Mouse (Mus musculus): ENCODE results near the gene Cog1.

Cog1 gene

GRCm38 (mm10) chr11:113666648-113667047 is 17.7 kb downstream of the Cog1 start:
- no peak for DNase-seq (ENCODE audit: low spot score)

- no peak for DNase-seq (ENCODE audit: low spot score)
These were observed 18.2 kb downstream of the Cog1 start for GRCm38 (mm10) chr11:113667122-113667521.

- DNase-seq (ENCODE audit: low spot score): no peak
These were observed 18.7 kb downstream of the Cog1 start for GRCm38 (mm10) chr11:113667704-113668103.

GRCm38 (mm10) chr11:113668857-113669256 is 19.9 kb downstream of the Cog1 start:
- no peak for DNase-seq (ENCODE audit: low spot score)

- no peak for DNase-seq (ENCODE audit: low spot score)
These were observed 20.7 kb downstream of the Cog1 start for GRCm38 (mm10) chr11:113669711-113670110.

GRCm38 (mm10) chr11:113673614-113674013 is 24.6 kb downstream of the Cog1 start:
- no peak for DNase-seq (ENCODE audit: low spot score)

- DNase-seq (ENCODE audit: low spot score): no peak
These were observed 25.6 kb downstream of the Cog1 start for GRCm38 (mm10) chr11:113674595-113674994.

- no peak for DNase-seq (ENCODE audit: low spot score)
These were observed 27.9 kb downstream of the Cog1 start for GRCm38 (mm10) chr11:113676847-113677246.

- DNase-seq (ENCODE audit: low spot score): no peak
These were observed 28.4 kb downstream of the Cog1 start for GRCm38 (mm10) chr11:113677378-113677777.

- no peak for DNase-seq (ENCODE audit: low spot score)
These were observed 29.4 kb downstream of the Cog1 start for GRCm38 (mm10) chr11:113678373-113678772.

- DNase-seq (ENCODE audit: low spot score): no peak
These were observed 32.0 kb downstream of the Cog1 start for GRCm38 (mm10) chr11:113680954-113681353.

- peak; percentile 66 for DNase-seq (ENCODE audit: low spot score)
These were observed 33.0 kb downstream of the Cog1 start for GRCm38 (mm10) chr11:113681979-113682378.

GRCm38 (mm10) chr11:113682897-113683626 is 34.1 kb downstream of the Cog1 start:
- peak; percentile 34 for DNase-seq (ENCODE audit: low spot score)

- peak; percentile 30 for DNase-seq (ENCODE audit: low spot score)
These were observed 34.6 kb downstream of the Cog1 start for GRCm38 (mm10) chr11:113683627-113683956.

GRCm38 (mm10) chr11:113683957-113684706 is 35.2 kb downstream of the Cog1 start, which contains the start of the genes Fam104a and D11Wsu47e:
Gene Fam104a (minus strand): TSS chr11:113684155.
Gene D11Wsu47e (plus strand): TSS chr11:113684412.
- DNase-seq (ENCODE audit: low spot score): peak; percentile 94

- DNase-seq (ENCODE audit: low spot score): no peak
These were observed 35.9 kb downstream of the Cog1 start for GRCm38 (mm10) chr11:113684707-113685426.

GRCm38 (mm10) chr11:113687031-113687430 is 38.1 kb downstream of the Cog1 start:
- peak; percentile 70 for DNase-seq (ENCODE audit: low spot score)

GRCm38 (mm10) chr11:113690506-113690905 is 41.5 kb downstream of the Cog1 start:
- no peak for DNase-seq (ENCODE audit: low spot score)

GRCm38 (mm10) chr11:113691318-113691717 is 42.3 kb downstream of the Cog1 start:
- no peak for DNase-seq (ENCODE audit: low spot score)

- DNase-seq (ENCODE audit: low spot score): no peak
These were observed 42.9 kb downstream of the Cog1 start for GRCm38 (mm10) chr11:113691851-113692250.

- DNase-seq (ENCODE audit: low spot score): no peak
These were observed 48.6 kb downstream of the Cog1 start for GRCm38 (mm10) chr11:113697571-113697970.

- peak; percentile 38 for DNase-seq (ENCODE audit: low spot score)
These were observed 49.1 kb downstream of the Cog1 start for GRCm38 (mm10) chr11:113698013-113698545.

All from adipocyte (in vitro differentiated cells).